Mouse (Mus musculus): Measurements from ENCODE around the gene Syne2. TPM values are rescaled to one million over a fixed set of nuclear protein-coding genes. Genes with fewer than 3 reads are reported as not detected.

Gene Syne2
- polyA plus RNA-seq, 1 experiment from 2014 or later, result 64.1 TPM

- Histone ChIP-seq H3K9ac (ENCODE audit: low read depth, low read length) (no peak overlapping the region), H3K36me3 (ENCODE audit: control insufficient read depth, insufficient read depth, low read length) (peaks cover 9% of the 10 kb centered on the region), H3K9me3 (replicated peaks; ENCODE audit: control insufficient read depth, low read length) (no peaks in the 10 kb centered on the region), H3K4me3 (ENCODE audit: low read depth, low read length) (no peak overlapping the region), H3K4me1 (ENCODE audit: control insufficient read depth, insufficient read depth, low read length) (peaks cover 15% of the 10 kb centered on the region), H3K27me3 (ENCODE audit: control insufficient read depth, insufficient read depth, low read length) (no peaks in the 10 kb centered on the region), H3K27ac (ENCODE audit: low read depth, low read length) (no peak overlapping the region), H3K4me2 (no peak overlapping the region)
- no peak for ATAC-seq (replicated peaks; ENCODE audit: insufficient number of reproducible peaks, low FRiP score, low TSS enrichment)
- 84% methylated on average over 5 of the region's 5 CpGs for WGBS (ENCODE audit: insufficient replicate concordance)
These were observed 252.5 kb downstream of the Syne2 start for GRCm38 (mm10) chr12:76070386-76070785.

DNA sequence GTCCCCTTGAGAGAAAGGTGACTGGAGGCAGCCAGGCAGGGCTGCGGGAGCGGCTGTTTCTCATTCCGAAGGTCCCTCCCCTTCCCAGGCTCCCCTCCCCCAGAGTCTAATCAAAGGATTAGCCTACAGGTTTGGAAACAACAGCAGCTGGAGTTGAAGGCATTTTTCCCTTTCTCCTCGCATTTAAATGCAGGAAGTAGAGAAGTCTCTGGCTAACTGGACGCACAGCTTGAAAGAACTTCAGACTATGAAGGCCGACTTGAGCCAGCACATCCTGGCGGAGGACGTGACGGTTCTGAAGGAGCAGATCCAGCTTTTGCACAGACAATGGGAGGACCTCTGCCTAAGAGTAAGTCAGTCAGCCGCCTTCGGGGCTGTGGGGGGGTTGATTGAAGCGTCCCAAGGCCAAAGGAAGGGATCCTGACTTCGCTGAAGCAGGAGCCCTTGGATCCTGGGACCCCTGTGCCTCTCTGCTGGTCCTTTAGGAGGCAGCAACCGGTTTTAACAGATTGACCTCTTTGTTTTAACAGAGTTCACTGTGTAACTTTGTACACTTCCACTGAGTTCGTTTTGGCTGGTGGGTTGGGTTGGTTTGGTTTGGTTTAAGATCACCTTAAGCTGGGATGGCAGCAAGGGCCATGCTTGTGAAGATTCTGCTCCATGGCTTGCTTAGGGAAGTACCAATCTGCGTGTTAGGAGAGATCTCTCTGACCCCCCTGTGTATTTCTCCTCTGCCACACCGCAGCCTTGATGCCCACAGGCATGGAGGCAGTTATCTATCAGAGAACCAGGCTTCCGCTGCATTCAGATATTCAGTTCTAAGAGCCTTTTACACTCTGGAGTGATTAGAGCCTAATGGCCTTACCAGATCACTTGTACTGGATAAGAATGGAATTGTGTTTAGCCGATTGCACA lies 254.3 kb downstream of the Syne2 start:
- ATAC-seq (replicated peaks; ENCODE audit: insufficient number of reproducible peaks, low FRiP score, low TSS enrichment), result no peak
- H3K9ac ChIP-seq (ENCODE audit: low read depth, low read length), result peak overlapping the region; percentile 65
- peak overlapping the region; percentile 70 for H3K27ac ChIP-seq (ENCODE audit: low read depth, low read length)

GRCm38 (mm10) chr12:76073066-76073826 lies 255.3 kb downstream of the Syne2 start:
- ATAC-seq (replicated peaks; ENCODE audit: insufficient number of reproducible peaks, low FRiP score, low TSS enrichment), result no peak
- Histone ChIP-seq H3K9me3 (replicated peaks; ENCODE audit: control insufficient read depth, low read length) (no peaks in the 10 kb centered on the region), H3K36me3 (ENCODE audit: control insufficient read depth, insufficient read depth, low read length) (peaks cover 13% of the 10 kb centered on the region), H3K9ac (ENCODE audit: low read depth, low read length) (peak overlapping the region; percentile 52; the same call in 1 of the 2 replicates), H3K4me3 (ENCODE audit: low read depth, low read length) (peak overlapping the region; percentile 14), H3K4me1 (ENCODE audit: control insufficient read depth, insufficient read depth, low read length) (peaks cover 15% of the 10 kb centered on the region), H3K27me3 (ENCODE audit: control insufficient read depth, insufficient read depth, low read length) (no peaks in the 10 kb centered on the region), H3K4me2 (peak overlapping the region; percentile 54), H3K27ac (ENCODE audit: low read depth, low read length) (no peak overlapping the region; the same call in 1 of the 2 replicates)
- 14% methylated on average over 13 of the region's 13 CpGs for WGBS (ENCODE audit: insufficient replicate concordance)

More for the DNA sequence above, 254.3 kb downstream of the Syne2 start:
- Histone ChIP-seq H3K27me3 (ENCODE audit: control insufficient read depth, insufficient read depth, low read length) (no peaks in the 10 kb centered on the region), H3K4me1 (ENCODE audit: control insufficient read depth, insufficient read depth, low read length) (peaks cover 15% of the 10 kb centered on the region), H3K4me2 (peak overlapping the region; percentile 62), H3K4me3 (ENCODE audit: low read depth, low read length) (peak overlapping the region; percentile 34), H3K9me3 (replicated peaks; ENCODE audit: control insufficient read depth, low read length) (no peaks in the 10 kb centered on the region), H3K36me3 (ENCODE audit: control insufficient read depth, insufficient read depth, low read length) (peaks cover 13% of the 10 kb centered on the region)
- 9% methylated on average over 19 of the region's 19 CpGs for WGBS (ENCODE audit: insufficient replicate concordance)

- Histone ChIP-seq H3K27ac (ENCODE audit: low read depth, low read length) (no peak overlapping the region), H3K27me3 (ENCODE audit: control insufficient read depth, insufficient read depth, low read length) (no peaks in the 10 kb centered on the region), H3K9me3 (replicated peaks; ENCODE audit: control insufficient read depth, low read length) (no peaks in the 10 kb centered on the region), H3K36me3 (ENCODE audit: control insufficient read depth, insufficient read depth, low read length) (peaks cover 17% of the 10 kb centered on the region), H3K4me1 (ENCODE audit: control insufficient read depth, insufficient read depth, low read length) (peaks cover 15% of the 10 kb centered on the region), H3K4me3 (ENCODE audit: low read depth, low read length) (no peak overlapping the region), H3K9ac (ENCODE audit: low read depth, low read length) (no peak overlapping the region), H3K4me2 (no peak overlapping the region)
- WGBS (ENCODE audit: insufficient replicate concordance), result 52% methylated on average over 7 of the region's 7 CpGs
- ATAC-seq (replicated peaks; ENCODE audit: insufficient number of reproducible peaks, low FRiP score, low TSS enrichment), result no peak
These were observed 256.0 kb downstream of the Syne2 start for GRCm38 (mm10) chr12:76073981-76074380.

DNA sequence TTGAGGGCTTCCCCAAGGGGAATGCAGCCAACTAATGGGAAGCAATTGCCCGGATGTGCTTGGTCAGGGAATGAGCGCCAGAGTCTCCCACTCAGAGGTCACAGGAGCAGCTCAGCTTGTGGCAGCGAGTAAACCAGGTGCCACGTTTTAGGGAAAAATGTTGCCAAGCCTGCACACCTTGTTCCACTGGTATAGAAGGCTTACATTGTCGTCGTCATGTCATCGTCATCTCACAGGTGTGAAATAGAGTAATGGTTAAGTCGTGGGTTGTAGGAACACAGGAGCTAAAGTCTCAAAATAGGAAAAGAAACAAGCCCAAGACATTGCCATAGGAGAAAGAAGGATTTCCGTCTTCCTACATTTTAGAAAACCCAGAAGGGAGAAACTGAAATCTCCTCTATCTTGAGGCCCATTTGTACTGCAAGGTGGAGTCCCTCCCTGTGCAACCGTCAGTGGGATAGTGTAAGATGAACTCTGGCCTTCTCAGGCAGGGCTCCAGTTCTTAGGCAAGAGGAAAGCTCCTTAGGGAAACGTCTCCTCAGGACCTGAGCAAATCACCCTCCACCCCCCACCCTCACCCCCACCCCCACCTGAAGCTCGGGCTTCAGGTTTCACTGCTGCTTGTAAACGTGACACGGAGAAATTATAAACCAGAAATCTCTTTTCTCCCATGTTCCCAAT lies 263.1 kb downstream of the Syne2 start:
- H3K27ac ChIP-seq (ENCODE audit: low read depth, low read length), result no peak overlapping the region

GRCm38 (mm10) chr12:76081557-76082211 lies 263.8 kb downstream of the Syne2 start:
- no peak for ATAC-seq (replicated peaks; ENCODE audit: insufficient number of reproducible peaks, low FRiP score, low TSS enrichment)
- WGBS (ENCODE audit: insufficient replicate concordance), result 5% methylated on average over 22 of the region's 22 CpGs
- Histone ChIP-seq H3K9me3 (replicated peaks; ENCODE audit: control insufficient read depth, low read length) (no peaks in the 10 kb centered on the region), H3K27ac (ENCODE audit: low read depth, low read length) (no peak overlapping the region), H3K4me2 (peak overlapping the region; percentile 59), H3K36me3 (ENCODE audit: control insufficient read depth, insufficient read depth, low read length) (peaks cover 7% of the 10 kb centered on the region; the same call in 1 of the 2 replicates), H3K4me3 (ENCODE audit: low read depth, low read length) (peak overlapping the region; percentile 33), H3K4me1 (ENCODE audit: control insufficient read depth, insufficient read depth, low read length) (peaks cover 13% of the 10 kb centered on the region), H3K27me3 (ENCODE audit: control insufficient read depth, insufficient read depth, low read length) (no peaks in the 10 kb centered on the region), H3K9ac (ENCODE audit: low read depth, low read length) (no peak overlapping the region)

More for the DNA sequence above, 263.1 kb downstream of the Syne2 start:
- 40% methylated on average over 14 of the region's 14 CpGs for WGBS (ENCODE audit: insufficient replicate concordance)
- ATAC-seq (replicated peaks; ENCODE audit: insufficient number of reproducible peaks, low FRiP score, low TSS enrichment), result no peak
- Histone ChIP-seq H3K36me3 (ENCODE audit: control insufficient read depth, insufficient read depth, low read length) (peaks cover 13% of the 10 kb centered on the region; the same call in 1 of the 2 replicates), H3K9me3 (replicated peaks; ENCODE audit: control insufficient read depth, low read length) (no peaks in the 10 kb centered on the region), H3K4me2 (peak overlapping the region; percentile 59), H3K4me3 (ENCODE audit: low read depth, low read length) (peak overlapping the region; percentile 33), H3K9ac (ENCODE audit: low read depth, low read length) (no peak overlapping the region), H3K27me3 (ENCODE audit: control insufficient read depth, insufficient read depth, low read length) (no peaks in the 10 kb centered on the region), H3K4me1 (ENCODE audit: control insufficient read depth, insufficient read depth, low read length) (peaks cover 13% of the 10 kb centered on the region)

DNA sequence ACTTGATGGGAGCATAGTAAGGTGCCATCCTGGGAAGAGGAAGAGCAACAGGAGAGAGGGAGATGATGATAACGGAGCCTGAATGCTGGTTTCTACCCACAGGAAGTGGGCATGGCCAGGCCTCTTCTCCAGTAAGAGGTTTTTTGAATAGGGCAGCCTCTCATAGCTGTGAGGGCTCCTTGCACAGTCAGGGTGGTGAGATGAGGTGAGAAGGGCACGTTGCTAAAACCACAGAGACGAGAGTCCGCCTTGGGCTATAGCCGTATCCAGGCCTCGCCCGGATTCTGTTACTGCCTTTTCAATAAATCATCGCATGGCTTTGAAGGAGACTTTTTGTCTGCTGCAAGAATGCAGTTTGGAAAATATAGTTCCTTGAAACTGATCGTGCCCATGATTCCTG lies 267.1 kb downstream of the Syne2 start:
- H3K9ac ChIP-seq (ENCODE audit: low read depth, low read length), result no peak overlapping the region
- H3K36me3 ChIP-seq (ENCODE audit: control insufficient read depth, insufficient read depth, low read length), result 0 out of 2 replicates have a peak, but pooled peaks cover 3% of the 10 kb centered on the region
- H3K4me2 ChIP-seq, result no peak overlapping the region
- no peak overlapping the region for H3K4me3 ChIP-seq (ENCODE audit: low read depth, low read length)
- WGBS (ENCODE audit: insufficient replicate concordance), result 85% methylated on average over 9 of the region's 9 CpGs
- no peaks in the 10 kb centered on the region for H3K27me3 ChIP-seq (ENCODE audit: control insufficient read depth, insufficient read depth, low read length)
- ATAC-seq (replicated peaks; ENCODE audit: insufficient number of reproducible peaks, low FRiP score, low TSS enrichment), result no peak
- no peak overlapping the region for H3K27ac ChIP-seq (ENCODE audit: low read depth, low read length)
- no peaks in the 10 kb centered on the region for H3K9me3 ChIP-seq (replicated peaks; ENCODE audit: control insufficient read depth, low read length)
- peaks cover 16% of the 10 kb centered on the region for H3K4me1 ChIP-seq (ENCODE audit: control insufficient read depth, insufficient read depth, low read length)
